Mouse (Mus musculus) kidney, postnatal 14 days (tissue): Measurements from ENCODE around the gene Pxn.
"Not testable (repeated sequence)": the region's sequence is repeated elsewhere in the genome, so short reads cannot be mapped to it uniquely, and the experiment has no call there.

ENCODE experiments used
- DNase-seq: peaks from one replicate; pipeline ENCODE4 v3.0.0; 2022; ENCODE audit warnings: mixed read lengths

Pxn gene

DNA sequence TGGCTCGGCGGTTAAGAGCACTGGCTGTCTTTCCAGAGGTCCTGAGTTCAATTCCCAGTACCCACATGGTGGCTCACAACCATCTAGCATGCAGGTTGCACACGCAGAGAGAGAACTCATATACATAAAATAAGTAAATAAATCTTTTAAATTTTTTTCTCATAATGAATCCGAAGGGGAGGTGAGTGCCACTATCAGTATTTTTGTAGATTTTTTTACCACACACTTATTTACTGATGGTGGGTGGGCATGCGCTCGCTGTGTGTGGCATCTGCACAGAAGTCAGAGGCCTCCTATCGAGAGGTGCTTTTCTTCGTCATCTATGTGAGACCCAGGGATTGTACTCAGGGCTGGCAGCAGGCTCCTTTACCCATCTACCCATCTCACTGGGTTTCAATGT is 19.1 kb upstream of the Pxn start:
- DNase-seq, result no peak

- no peak for DNase-seq
These were observed 18.4 kb upstream of the Pxn start for GRCm38 (mm10) chr5:115487942-115488580.

- peak; percentile 85 for DNase-seq
These were observed 17.4 kb upstream of the Pxn start for GRCm38 (mm10) chr5:115488841-115489698.

DNA sequence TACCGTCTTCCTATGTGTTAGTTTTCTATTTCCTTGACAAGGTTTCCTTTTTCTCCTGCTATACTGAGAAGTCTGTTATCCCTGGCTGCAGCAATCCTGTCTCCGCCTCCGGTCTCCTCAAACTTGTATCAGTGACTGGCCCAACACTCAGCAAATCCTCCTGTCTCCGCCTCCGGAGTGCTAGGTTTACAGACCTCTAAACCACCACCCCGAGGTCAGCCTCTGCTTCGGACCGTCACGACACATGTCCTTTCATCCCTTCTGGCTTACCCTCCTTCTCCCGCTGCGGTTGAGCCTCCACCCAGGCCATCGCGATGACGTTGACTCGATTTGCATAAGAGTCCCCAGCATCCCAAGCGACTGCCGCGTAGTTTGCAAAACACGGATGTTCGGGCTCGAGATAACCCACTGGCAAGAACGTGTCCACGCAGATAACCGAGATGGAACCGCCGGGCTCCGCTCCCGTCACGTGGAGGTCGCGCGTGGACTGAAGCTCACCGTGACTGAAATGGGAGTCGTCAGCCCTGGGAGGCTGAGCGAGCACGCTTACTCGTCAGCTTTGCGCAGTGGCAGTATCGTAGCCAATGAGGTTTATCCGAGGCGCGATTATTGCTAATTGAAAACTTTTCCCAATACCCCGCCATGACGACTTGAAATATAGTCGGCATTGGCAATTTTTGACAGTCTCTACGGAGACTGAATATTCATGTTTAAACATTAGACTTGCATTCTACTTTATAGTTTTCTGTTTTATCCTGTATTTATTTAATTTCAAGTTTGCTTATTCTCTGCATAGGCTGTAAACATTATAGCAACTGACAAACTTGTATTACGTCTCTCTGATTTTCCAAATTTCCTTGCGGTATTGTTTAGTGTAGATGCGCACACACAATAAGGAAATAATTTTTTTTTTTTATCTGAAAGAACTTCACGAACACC is 16.5 kb upstream of the Pxn start:
- peak; percentile 91 for DNase-seq

DNA sequence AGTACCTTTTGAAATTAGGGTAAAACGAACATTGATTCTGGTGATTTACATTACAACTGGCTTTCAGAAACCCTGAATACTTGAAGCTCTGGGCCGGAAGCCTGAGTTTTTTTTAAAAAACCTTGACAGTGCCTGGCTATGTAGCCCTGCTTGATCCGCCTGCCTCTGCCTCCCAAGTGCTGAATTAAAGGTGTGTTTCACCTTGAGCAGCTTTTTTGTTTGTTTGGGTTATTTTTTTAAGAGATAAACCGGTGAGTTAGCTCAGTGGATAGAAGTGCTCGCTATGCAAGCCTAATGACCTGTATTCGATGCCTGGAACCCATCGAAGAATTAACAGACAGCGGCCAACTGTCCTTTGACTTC is 15.9 kb upstream of the Pxn start:
- DNase-seq, result no peak

DNA sequence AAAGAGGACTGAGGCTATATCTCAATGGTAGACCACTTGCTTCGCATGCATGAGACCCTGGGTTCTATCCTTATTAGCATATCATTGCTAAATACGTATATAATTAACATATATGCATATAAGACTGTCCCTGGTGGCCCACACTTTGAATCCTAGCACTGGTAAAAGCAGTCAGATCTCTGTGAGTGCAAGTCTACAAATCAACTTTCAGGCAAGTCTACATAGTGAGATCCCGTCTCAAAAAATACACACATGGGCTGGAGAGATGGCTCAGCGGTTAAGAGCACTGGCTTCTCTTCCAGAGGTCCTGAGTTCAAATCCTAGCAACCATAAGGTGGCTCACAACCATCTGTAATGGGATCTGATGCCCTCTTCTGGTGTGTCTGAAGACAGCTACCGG is 15.4 kb upstream of the Pxn start:
- DNase-seq, result no peak

- DNase-seq, result peak; percentile 67
These were observed 14.6 kb upstream of the Pxn start for GRCm38 (mm10) chr5:115491771-115492322.

GRCm38 (mm10) chr5:115492711-115493335 is 13.7 kb upstream of the Pxn start:
- no peak for DNase-seq

GRCm38 (mm10) chr5:115493441-115493840 is 13.0 kb upstream of the Pxn start:
- no peak for DNase-seq

DNA sequence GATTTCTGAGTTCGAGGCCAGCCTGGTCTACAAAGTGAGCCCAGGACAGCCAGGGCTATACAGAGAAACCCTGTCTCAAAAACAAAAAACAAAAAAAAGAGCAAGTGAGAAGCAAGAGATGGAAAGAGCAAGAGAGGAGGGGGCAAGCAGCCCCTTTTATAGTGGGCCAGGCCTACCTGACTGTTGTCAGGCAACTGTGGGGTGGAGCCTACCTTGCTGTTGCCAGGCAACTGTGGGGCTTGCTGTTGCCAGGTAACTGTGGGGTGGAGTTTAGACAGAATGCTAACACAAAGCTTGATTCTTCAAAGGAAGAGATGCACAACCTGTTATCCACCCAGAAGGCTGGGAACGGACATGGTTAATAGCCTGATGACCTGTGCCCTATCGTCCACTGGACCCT is 10.9 kb upstream of the Pxn start:
- not testable (repeated sequence) for DNase-seq

- DNase-seq, result no peak
These were observed 9.4 kb upstream of the Pxn start for GRCm38 (mm10) chr5:115497033-115497432.

GRCm38 (mm10) chr5:115498307-115499240 is 7.9 kb upstream of the Pxn start:
- no peak for DNase-seq

GRCm38 (mm10) chr5:115500383-115500935 is 6.0 kb upstream of the Pxn start:
- DNase-seq, result peak; percentile 61

DNA sequence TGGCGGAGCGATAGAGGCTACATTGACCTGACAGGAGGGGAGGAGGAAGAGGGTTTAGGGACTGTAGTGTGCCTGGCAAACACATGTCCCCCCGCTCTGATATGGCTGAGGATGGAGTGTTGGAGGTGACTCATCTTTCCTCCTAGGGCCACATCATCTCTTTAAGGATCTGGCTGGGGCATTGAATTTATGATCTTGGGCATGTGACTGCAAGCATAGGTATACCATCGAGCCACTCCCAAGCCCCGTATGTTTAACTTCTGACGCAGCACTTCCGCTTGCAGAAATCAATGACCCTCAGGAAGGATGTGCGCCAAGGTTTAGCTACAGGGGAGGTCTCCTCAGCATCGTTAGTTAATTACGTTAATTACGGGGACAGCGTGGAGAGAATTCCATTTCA is 3.4 kb upstream of the Pxn start:
- no peak for DNase-seq

- DNase-seq, result not testable (repeated sequence)
These were observed 859 bp upstream of the Pxn start for GRCm38 (mm10) chr5:115505617-115506016.

- DNase-seq, result no peak
These were observed 948 bp downstream of the Pxn start for GRCm38 (mm10) chr5:115507267-115507980.

DNA sequence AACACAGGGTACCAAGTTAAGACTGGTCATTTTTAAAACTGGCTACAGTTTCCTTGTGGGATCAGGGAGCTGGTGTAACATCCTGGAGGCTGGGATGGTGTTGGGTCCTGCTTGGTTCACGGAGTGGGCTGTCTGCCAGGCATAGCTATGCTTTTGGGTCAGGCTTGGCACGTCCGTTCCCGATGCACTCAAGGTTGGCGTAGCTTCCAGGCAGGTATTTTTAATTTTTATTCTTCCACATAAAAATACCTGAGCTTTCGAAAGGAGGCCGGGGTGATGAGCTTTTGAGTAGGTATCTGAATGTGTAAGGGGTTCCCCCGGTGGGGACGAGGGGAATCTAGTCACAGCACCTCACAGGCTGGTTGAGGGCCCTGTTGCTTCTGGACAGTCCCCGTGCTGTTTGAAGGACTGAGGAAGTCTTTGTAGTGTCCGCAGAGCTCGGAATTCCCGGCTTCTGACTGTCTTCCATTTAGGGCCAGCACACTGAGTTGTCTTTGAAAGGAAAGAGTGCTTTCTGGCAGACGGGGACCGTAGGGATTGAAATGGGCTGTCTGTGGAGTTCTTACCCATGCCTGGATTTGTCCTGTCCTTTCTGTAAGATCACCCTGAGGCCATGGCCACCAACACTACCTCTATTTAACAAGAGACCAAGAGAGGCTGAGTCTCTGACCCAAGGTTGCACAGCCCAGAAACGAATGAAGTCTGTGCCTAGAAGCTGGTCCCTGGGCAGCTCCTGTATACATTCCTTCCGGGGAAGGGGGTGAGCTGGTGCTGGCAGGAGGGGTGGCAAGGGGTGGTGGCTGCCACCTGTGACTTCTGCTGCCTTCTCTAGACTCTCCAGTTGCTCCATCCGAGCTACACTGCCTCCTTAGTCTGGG is 1.7 kb downstream of the Pxn start:
- DNase-seq, result peak; percentile 85

- peak; percentile 91 for DNase-seq
These were observed 2.3 kb downstream of the Pxn start for GRCm38 (mm10) chr5:115508859-115509147.

GRCm38 (mm10) chr5:115509321-115509761 is 2.9 kb downstream of the Pxn start:
- peak; percentile 77 for DNase-seq
